ENCODE assay signal across 11 mouse cellular contexts in genomic region chr3:51702701-51703286, GRCm38 (mm10). TPM values are rescaled to one million over a fixed set of nuclear protein-coding genes. Genes with fewer than 3 reads are reported as not detected.
DNase-seq lines count a peak whose midpoint lies in the region; ATAC-seq lines count a peak whose summit lies in the region.
"Had no signal": no experiment of that assay in that cellular context is flagged by ENCODE, and none has a peak within 500 bp of the region (broad histone marks: within the 10 kb centered on the region; RNA-seq: fewer than 3 reads in every experiment).

No protein-coding gene starts in this region.

- peak overlapping the region; percentile 94 for H3K27ac ChIP-seq in embryonic facial prominence, embryonic 10.5 days (replicated peaks)
- peak overlapping the region; percentile 93 for H3K27ac ChIP-seq in hindbrain, embryonic 11.5 days (ENCODE audit: low read depth, low read length)
- peak overlapping the region; percentile 93 for H3K27ac ChIP-seq in midbrain, embryonic 16.5 days (ENCODE audit: low read length)

- H3K9ac ChIP-seq in hindbrain, embryonic 11.5 days (ENCODE audit: low read depth, low read length): 0 out of 2 replicates have a peak overlapping the region, but pooled peaks have one; percentile 20
- peak overlapping the region; percentile 4; the same call in 1 of the 2 replicates for H3K9ac ChIP-seq in midbrain, embryonic 16.5 days (ENCODE audit: low read depth, low read length)

- WGBS in embryonic facial prominence, embryonic 10.5 days: 69% methylated on average over 8 of the region's 8 CpGs
- WGBS in hindbrain, embryonic 11.5 days: 69% methylated on average over 8 of the region's 8 CpGs
- 56% methylated on average over 8 of the region's 8 CpGs for WGBS in midbrain, embryonic 16.5 days

- H3K9me3 ChIP-seq in embryonic facial prominence, embryonic 10.5 days: no peaks in the 10 kb centered on the region
- no peaks in the 10 kb centered on the region for H3K9me3 ChIP-seq in hindbrain, embryonic 11.5 days (ENCODE audit: control insufficient read depth, low read length)
- H3K9me3 ChIP-seq in midbrain, embryonic 16.5 days (replicated peaks; ENCODE audit: control insufficient read depth, low read length, poor library complexity, severe bottlenecking): no peaks in the 10 kb centered on the region

- H3K4me3 ChIP-seq in embryonic facial prominence, embryonic 10.5 days: no peak overlapping the region
- H3K4me3 ChIP-seq in hindbrain, embryonic 11.5 days (ENCODE audit: low read depth, low read length): no peak overlapping the region
- H3K4me3 ChIP-seq in midbrain, embryonic 16.5 days (ENCODE audit: low read depth, low read length): no peak overlapping the region

- DNase-seq in cerebellum, adult 9-10 months: peak; percentile 62
- DNase-seq in embryonic facial prominence, embryonic 10.5 days (ENCODE audit: low spot score): peak; percentile 31
- DNase-seq in hindbrain, embryonic 11.5 days (ENCODE audit: low spot score): peak; percentile 31
- DNase-seq in lung, postnatal 4 days: no peak
- no peak for DNase-seq in left cerebral cortex, adult 9 months (ENCODE audit: low spot score in 2 of 2)
- no peak for DNase-seq in gastrocnemius, postnatal 14 days
- DNase-seq: heart, adult 18-20 months; layer of hippocampus, adult 9-11 months; lung, postnatal 14 days had no signal

- H3K4me1 ChIP-seq in embryonic facial prominence, embryonic 10.5 days: peaks cover 45% of the 10 kb centered on the region
- peaks cover 11% of the 10 kb centered on the region for H3K4me1 ChIP-seq in hindbrain, embryonic 11.5 days (replicated peaks; ENCODE audit: control insufficient read depth, insufficient read depth, low read length)
- H3K4me1 ChIP-seq in midbrain, embryonic 16.5 days (ENCODE audit: control insufficient read depth, insufficient read depth, low read length): peaks cover 29% of the 10 kb centered on the region

- no peaks in the 10 kb centered on the region for H3K27me3 ChIP-seq in embryonic facial prominence, embryonic 10.5 days (replicated peaks; ENCODE audit: low read depth, poor library complexity, severe bottlenecking)
- H3K27me3 ChIP-seq in hindbrain, embryonic 11.5 days (ENCODE audit: control insufficient read depth, insufficient read depth, low read length): no peaks in the 10 kb centered on the region
- no peaks in the 10 kb centered on the region for H3K27me3 ChIP-seq in midbrain, embryonic 16.5 days (ENCODE audit: control insufficient read depth, insufficient read depth, low read depth, low read length)

- no peak overlapping the region for H3K4me2 ChIP-seq in hindbrain, embryonic 11.5 days (replicated peaks; ENCODE audit: low read depth, low read length)
- H3K4me2 ChIP-seq in midbrain, embryonic 16.5 days (ENCODE audit: low read length): no peak overlapping the region

- ATAC-seq in hindbrain, embryonic 11.5 days (ENCODE audit: low FRiP score): no peak
- ATAC-seq in midbrain, embryonic 16.5 days: no peak
- no peak for ATAC-seq in granulocyte monocyte progenitor cell, adult 5-6 weeks (replicated peaks; ENCODE audit: poor library complexity, severe bottlenecking)

- H3K36me3 ChIP-seq in embryonic facial prominence, embryonic 10.5 days (replicated peaks): no peaks in the 10 kb centered on the region
- no peaks in the 10 kb centered on the region for H3K36me3 ChIP-seq in hindbrain, embryonic 11.5 days (ENCODE audit: control insufficient read depth, insufficient read depth, low read length)
- H3K36me3 ChIP-seq in midbrain, embryonic 16.5 days (ENCODE audit: control insufficient read depth, insufficient read depth, low read length): no peaks in the 10 kb centered on the region

- intact Hi-C loops in gastrocnemius, postnatal 14 days (cut with DNase I; ENCODE audit: low total_unique reads): loop anchor here (5.0 kb wide), 1 partner anchor 495 kb away; no protein-coding TSS in a partner anchor

RNA-seq across cellular contexts. Expression of gene Mgst2, which starts 42.6 kb away (rescaled TPM):
- 0.61 and 0.74 TPM in 2 replicates for polyA plus RNA-seq in embryonic facial prominence, embryonic 10.5 days (2016; fragmentation: Nextera tagmentation; extraction: Ambion mirVana)
- 0.09 TPM in 1 of 2 replicates, not detected in the other for polyA plus RNA-seq in hindbrain, embryonic 11.5 days (2014; fragmentation: Nextera tagmentation; extraction: Ambion mirVana)
- 0.66 and 0.94 TPM in 2 replicates for polyA plus RNA-seq in midbrain, embryonic 16.5 days (2015; fragmentation: Nextera tagmentation; extraction: Ambion mirVana)
- 119 and 127 TPM in 2 replicates for total RNA-seq in granulocyte monocyte progenitor cell, adult 5-6 weeks (2014; fragmentation: Nextera tagmentation)
- total RNA-seq in granulocyte monocyte progenitor cell, adult 5-6 weeks (2017): 38.6 and 72.3 TPM in 2 replicates
- total RNA-seq in gastrocnemius, postnatal 14 days (2021): under 1 TPM; 0.33 to 0.49 TPM

Comparison
In these comparisons a context has a peak if more than half of its experiments do, and no peak if none do; other contexts are left out.
1. DNase-seq: peak in cerebellum, adult 9-10 months (single experiment), embryonic facial prominence, embryonic 10.5 days (single experiment) and hindbrain, embryonic 11.5 days (single experiment); none in lung, postnatal 4 days (0 of 2), left cerebral cortex, adult 9 months (0 of 2) and gastrocnemius, postnatal 14 days (single experiment).
2. Peak in every context shown above with its lines, with median percentiles within 50 percentile points of each other: H3K27ac ChIP-seq.